Mouse (Mus musculus) olfactory bulb, adult 2 months (tissue): ENCODE results near the gene Lbr.

Experiments used
- CTCF ChIP-seq: fragments of 200-500 bp; IDR thresholded peaks from 2 replicates; pipeline ENCODE4 v1.5.1; 2012; ENCODE audit warnings: low read depth, mild to moderate bottlenecking, low read length, moderate library complexity; ENCODE audit not compliant: insufficient read depth
- POLR2A ChIP-seq: fragments of 200-500 bp; IDR thresholded peaks from 2 replicates; pipeline ENCODE4 v1.6.1; 2012; ENCODE audit warnings: mild to moderate bottlenecking, low read depth, low read length, moderate library complexity; ENCODE audit not compliant: insufficient read depth

DNA sequence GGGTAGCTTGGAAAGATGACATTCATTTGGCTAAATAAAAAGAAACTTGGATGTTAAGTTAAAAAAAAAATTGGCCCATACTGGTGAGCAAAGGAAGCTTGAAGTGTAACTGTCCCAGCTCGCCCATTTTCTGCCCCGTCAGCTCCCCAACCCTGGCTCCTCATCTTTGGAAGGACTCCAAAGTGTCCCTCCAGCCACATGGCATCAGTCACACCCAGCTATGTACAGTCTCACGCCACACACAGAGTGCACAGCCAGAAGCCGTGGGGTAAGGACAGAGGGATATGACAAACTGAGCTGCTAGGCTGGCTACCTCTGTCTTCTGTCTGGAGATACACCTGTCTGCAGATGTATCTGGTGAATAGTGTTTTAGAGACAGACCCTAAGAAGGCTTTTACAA is 42.2 kb downstream of the Lbr start:
- TF ChIP-seq CTCF (no peak), POLR2A (no peak)
